Mouse (Mus musculus) B cell, adult 62 days (primary cell): ENCODE data around the gene Tmigd1. TPM values are rescaled to one million over a fixed set of nuclear protein-coding genes. Genes with fewer than 3 reads are reported as not detected.

ENCODE experiments used
- total RNA-seq: library from RNA; stranded (reverse); gene quantifications from 4 replicates; pipeline ENCODE4 v1.2.4, GENCODE M21; 2023

Gene Tmigd1
- not detected in 4 replicates for total RNA-seq

DNA sequence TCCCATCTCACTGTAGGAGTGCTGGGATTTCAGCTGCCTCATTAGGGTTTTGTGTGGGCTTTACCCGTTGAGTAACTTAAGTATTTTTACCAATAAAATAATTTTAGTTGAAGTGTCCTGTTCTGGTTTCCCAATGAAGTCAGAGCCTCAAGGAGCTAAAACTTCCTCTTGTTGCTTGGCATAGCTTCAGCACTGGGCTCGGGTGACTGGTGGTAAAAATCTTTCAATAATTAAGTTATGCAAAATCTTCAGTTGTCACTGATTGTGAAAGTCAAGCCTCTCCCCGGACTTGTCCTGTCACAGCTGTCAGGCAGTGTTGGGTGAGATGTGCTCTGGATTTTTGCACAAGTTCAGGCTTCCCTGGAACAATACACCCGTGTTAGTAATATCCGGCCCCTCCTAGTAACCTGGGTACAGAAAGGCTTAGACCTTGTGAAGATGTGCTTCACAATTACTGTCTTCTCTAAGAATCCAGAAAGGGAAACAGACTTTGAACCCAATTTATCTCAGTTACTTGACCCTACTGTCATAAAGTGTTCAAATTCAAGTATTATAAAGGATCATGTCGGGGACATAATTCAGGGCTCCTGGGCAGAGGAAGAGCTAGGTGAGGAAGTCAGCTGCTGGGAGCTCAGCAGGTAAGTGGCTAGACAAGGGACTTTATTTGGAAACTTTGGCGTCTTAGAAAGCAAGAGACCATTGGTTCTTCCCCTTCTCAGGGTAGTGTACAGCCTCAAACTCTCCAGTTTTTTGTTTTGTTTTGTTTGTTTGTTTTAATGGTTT lies at the start of gene Tmigd1:
TSS of gene Tmigd1 (plus strand) at position 581 of the 783 bp plus-strand sequence.

DNA sequence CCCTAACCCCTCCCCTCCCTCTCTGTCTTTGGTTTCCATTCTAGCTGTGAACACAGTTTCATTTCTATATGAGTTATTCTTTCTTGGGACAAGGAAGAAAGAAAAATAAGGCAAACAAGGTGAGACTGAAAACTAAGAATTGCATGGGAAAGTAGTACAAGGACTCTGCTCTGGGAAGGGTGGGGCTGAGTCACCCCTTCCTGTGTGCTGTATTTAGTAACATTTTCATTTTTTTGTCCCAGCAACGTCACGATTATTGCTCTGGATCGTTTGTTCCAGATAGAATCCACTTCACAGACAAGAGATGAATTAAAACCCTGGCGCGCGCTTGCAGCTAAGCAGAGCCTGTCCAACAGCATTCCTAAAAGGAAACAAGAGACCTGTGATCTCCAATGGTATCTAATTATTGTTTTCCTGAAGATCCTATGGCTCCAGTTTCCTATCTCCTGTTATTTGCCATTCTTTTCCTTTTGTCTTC lies 22.8 kb downstream of the Tmigd1 start, which contains the start of gene Blmh:
TSS of gene Blmh (plus strand) at position 51 of the 478 bp plus-strand sequence.

Other genes starting within 250 kb of the Tmigd1 start
- not detected in 4 replicates for gene Bhlha9, start 229.7 kb upstream of the Tmigd1 start, total RNA-seq
- not detected in 4 replicates for gene Trarg1, start 222.4 kb upstream of the Tmigd1 start, total RNA-seq
- gene Gosr1, start 138.6 kb upstream of the Tmigd1 start, total RNA-seq, result 38.3 to 53.1 TPM (median 45.4 TPM) in 4 replicates
- gene Cpd, start 55.1 kb upstream of the Tmigd1 start, total RNA-seq, result 0.91 to 2.0 TPM (median 1.5 TPM) in 4 replicates
- 41.2 to 50.3 TPM (median 48.6 TPM) in 4 replicates for gene Blmh, start 22.6 kb downstream of the Tmigd1 start, total RNA-seq
- 0.21 to 0.29 TPM in 2 of 4 replicates, not detected in the others for gene Slc6a4, start 96.4 kb downstream of the Tmigd1 start, total RNA-seq
- 22.7 to 31.1 TPM (median 25.2 TPM) in 4 replicates for gene Nsrp1, start 176.3 kb downstream of the Tmigd1 start, total RNA-seq